Mouse (Mus musculus) embryonic fibroblast, embryonic 13.5 days (primary cell): Measurements from ENCODE around the gene Pla2r1. TPM values are rescaled to one million over a fixed set of nuclear protein-coding genes. Genes with fewer than 3 reads are reported as not detected.

Experiments
- H3K27ac ChIP-seq: 2 replicates; pipeline ENCODE4 v1.5.1; 2012; ENCODE audit warnings: low read length, control low read depth, inconsistent platforms; ENCODE audit not compliant: insufficient read depth
- H3K4me1 ChIP-seq: 2 replicates; pipeline ENCODE4 v1.6.1; 2011; ENCODE audit warnings: low read length; ENCODE audit not compliant: control insufficient read depth, insufficient read depth
- H3K4me3 ChIP-seq: 2 replicates; pipeline ENCODE4 v1.5.1; 2011; ENCODE audit warnings: mild to moderate bottlenecking, control low read depth, low read length; ENCODE audit not compliant: insufficient read depth
- CTCF ChIP-seq: IDR thresholded peaks from 2 replicates; pipeline ENCODE4 v1.5.1; 2011; ENCODE audit warnings: mild to moderate bottlenecking, control low read depth, low read length, moderate library complexity, borderline replicate concordance; ENCODE audit not compliant: insufficient read depth
- POLR2A ChIP-seq: IDR thresholded peaks from 2 replicates; pipeline ENCODE4 v1.6.1; 2011; ENCODE audit warnings: low read depth, mild to moderate bottlenecking, control low read depth, low read length, moderate library complexity
- polyA plus RNA-seq: library from polyadenylated mRNA; stranded (reverse); fragments of >200 nt; gene quantifications from 2 replicates; pipeline ENCODE4 v1.2.4, GENCODE M21; 2011; ENCODE audit warnings: low read depth; ENCODE audit not compliant: missing spikeins, insufficient read length

Gene Pla2r1
- polyA plus RNA-seq, 1 experiment, result 7.9 TPM

GRCm38 (mm10) chr2:60504718-60505117 is 48.4 kb downstream of the Pla2r1 start:
- H3K27ac ChIP-seq, result no peak overlapping the region
- no peak for TF ChIP-seq POLR2A
- no peak for TF ChIP-seq CTCF
- no peak overlapping the region for H3K4me3 ChIP-seq
- no peaks in the 10 kb centered on the region; the same call in 1 of the 2 replicates for H3K4me1 ChIP-seq

- TF ChIP-seq POLR2A (no peak), CTCF (no peak)
- Histone ChIP-seq H3K4me3 (no peak overlapping the region), H3K27ac (no peak overlapping the region), H3K4me1 (no peaks in the 10 kb centered on the region; the same call in 1 of the 2 replicates)
These were observed 49.1 kb downstream of the Pla2r1 start for GRCm38 (mm10) chr2:60503991-60504390.

GRCm38 (mm10) chr2:60500583-60501116 is 52.5 kb downstream of the Pla2r1 start:
- Histone ChIP-seq H3K4me3 (no peak overlapping the region), H3K27ac (no peak overlapping the region), H3K4me1 (no peaks in the 10 kb centered on the region; the same call in 1 of the 2 replicates)
- TF ChIP-seq CTCF (no peak), POLR2A (no peak)

GRCm38 (mm10) chr2:60479906-60480305 is 73.2 kb downstream of the Pla2r1 start:
- H3K4me3 ChIP-seq, result no peak overlapping the region
- TF ChIP-seq CTCF (no peak), POLR2A (no peak)
- no peak overlapping the region for H3K27ac ChIP-seq
- H3K4me1 ChIP-seq, result no peaks in the 10 kb centered on the region; the same call in 1 of the 2 replicates

GRCm38 (mm10) chr2:60478778-60479177 is 74.3 kb downstream of the Pla2r1 start:
- Histone ChIP-seq H3K27ac (no peak overlapping the region), H3K4me1 (no peaks in the 10 kb centered on the region; the same call in 1 of the 2 replicates), H3K4me3 (no peak overlapping the region)
- TF ChIP-seq CTCF, result no peak
- no peak for TF ChIP-seq POLR2A

GRCm38 (mm10) chr2:60468901-60469770 is 84.0 kb downstream of the Pla2r1 start:
- no peaks in the 10 kb centered on the region for H3K4me1 ChIP-seq
- no peak overlapping the region for H3K27ac ChIP-seq
- no peak for TF ChIP-seq CTCF
- TF ChIP-seq POLR2A, result no peak
- no peak overlapping the region for H3K4me3 ChIP-seq

- H3K4me3 ChIP-seq, result no peak overlapping the region
- no peaks in the 10 kb centered on the region for H3K4me1 ChIP-seq
- TF ChIP-seq POLR2A (no peak), CTCF (no peak)
- no peak overlapping the region for H3K27ac ChIP-seq
These were observed 100.7 kb downstream of the Pla2r1 start for GRCm38 (mm10) chr2:60452376-60452775.

GRCm38 (mm10) chr2:60451119-60451773 is 101.9 kb downstream of the Pla2r1 start:
- TF ChIP-seq POLR2A (no peak), CTCF (no peak)
- no peaks in the 10 kb centered on the region for H3K4me1 ChIP-seq
- H3K27ac ChIP-seq, result no peak overlapping the region
- H3K4me3 ChIP-seq, result no peak overlapping the region

GRCm38 (mm10) chr2:60449732-60450131 is 103.4 kb downstream of the Pla2r1 start:
- Histone ChIP-seq H3K27ac (no peak overlapping the region), H3K4me1 (no peaks in the 10 kb centered on the region; the same call in 1 of the 2 replicates), H3K4me3 (no peak overlapping the region)
- no peak for TF ChIP-seq CTCF
- no peak for TF ChIP-seq POLR2A
